Mouse (Mus musculus): ENCODE results near the gene Trim72.

Gene Trim72

GRCm38 (mm10) chr7:128053061-128053460 is 49.3 kb downstream of the Trim72 start:
- no peak for DNase-seq (ENCODE audit: low spot score)

GRCm38 (mm10) chr7:128056917-128057444 is 53.2 kb downstream of the Trim72 start:
- no peak for DNase-seq (ENCODE audit: low spot score)

- DNase-seq (ENCODE audit: low spot score): no peak
Observed at GRCm38 (mm10) chr7:128057860-128058259, 54.1 kb downstream of the Trim72 start.

- no peak for DNase-seq (ENCODE audit: low spot score)
Observed at GRCm38 (mm10) chr7:128058576-128058975, 54.8 kb downstream of the Trim72 start.

- no peak for DNase-seq (ENCODE audit: low spot score)
Observed at GRCm38 (mm10) chr7:128059091-128059490, 55.3 kb downstream of the Trim72 start.

Data from layer of hippocampus, adult 11-12 months (tissue).